Mouse (Mus musculus) lung, embryonic 14.5 days (tissue): ENCODE data around the gene Bub3. TPM values are rescaled to one million over a fixed set of nuclear protein-coding genes. Genes with fewer than 3 reads are reported as not detected.

Source experiments
- ATAC-seq: fragments of 200-750 bp; cut with Nextera tagmentation; 2 replicates; pipeline ENCODE4 v1.8.0; 2017; ENCODE audit warnings: mild to moderate bottlenecking, moderate TSS enrichment, moderate library complexity; ENCODE audit not compliant: insufficient read depth
- DNase-seq: peaks from one replicate; pipeline ENCODE4 v3.0.0-alpha.2; 2015
- H3K27ac ChIP-seq: fragments of 300-500 bp; sonication (generic); 2 replicates; pipeline ENCODE4 v1.5.1; 2014; ENCODE audit warnings: low read depth, mild to moderate bottlenecking, moderate library complexity
- H3K27me3 ChIP-seq: fragments of 300-500 bp; sonication (generic); 2 replicates; pipeline ENCODE4 v1.6.1; 2014; ENCODE audit warnings: low read length, control low read depth; ENCODE audit not compliant: insufficient read depth
- H3K36me3 ChIP-seq: fragments of 300-500 bp; sonication (generic); 2 replicates; pipeline ENCODE4 v1.6.1; 2014; ENCODE audit warnings: control low read depth; ENCODE audit not compliant: insufficient read depth
- H3K4me1 ChIP-seq: fragments of 300-500 bp; sonication (generic); 2 replicates; pipeline ENCODE4 v1.6.1; 2014; ENCODE audit warnings: antibody characterized with exemption, control low read depth; ENCODE audit not compliant: insufficient read depth
- H3K4me2 ChIP-seq: fragments of 300-500 bp; sonication (generic); 2 replicates; pipeline ENCODE4 v1.6.1; 2014; ENCODE audit warnings: mild to moderate bottlenecking
- H3K4me3 ChIP-seq: fragments of 300-500 bp; sonication (generic); 2 replicates; pipeline ENCODE4 v1.5.1; 2014; ENCODE audit warnings: low read depth, low read length
- H3K9ac ChIP-seq: fragments of 300-500 bp; sonication (generic); 2 replicates; pipeline ENCODE4 v1.6.1; 2014
- H3K9me3 ChIP-seq: fragments of 300-500 bp; sonication (generic); 2 replicates; pipeline ENCODE4 v1.6.1; 2016; ENCODE audit warnings: low read depth, low read length, control low read depth
- CTCF ChIP-seq: IDR thresholded peaks from 2 replicates; pipeline ENCODE4 v1.5.1; 2016; ENCODE audit warnings: antibody characterized with exemption, low read depth
- WGBS: fragments of 180-500 bp; shearing (Covaris S2); extraction: QIAGEN DNeasy Blood & Tissue Kit; methylation state at CpG from one replicate; pipeline ENCODE4 v1.1.7; 2014; 5-methylcytosine and 5-hydroxymethylcytosine counted together
- polyA plus RNA-seq: library from polyadenylated mRNA; unstranded; fragments of >200 nt; fragmentation: Nextera tagmentation; extraction: Ambion mirVana; gene quantifications from 2 replicates; pipeline ENCODE4 v1.2.1, GENCODE M21; 2014

The Bub3 gene
- polyA plus RNA-seq, 1 experiment from 2014 or later = 268 TPM

DNA sequence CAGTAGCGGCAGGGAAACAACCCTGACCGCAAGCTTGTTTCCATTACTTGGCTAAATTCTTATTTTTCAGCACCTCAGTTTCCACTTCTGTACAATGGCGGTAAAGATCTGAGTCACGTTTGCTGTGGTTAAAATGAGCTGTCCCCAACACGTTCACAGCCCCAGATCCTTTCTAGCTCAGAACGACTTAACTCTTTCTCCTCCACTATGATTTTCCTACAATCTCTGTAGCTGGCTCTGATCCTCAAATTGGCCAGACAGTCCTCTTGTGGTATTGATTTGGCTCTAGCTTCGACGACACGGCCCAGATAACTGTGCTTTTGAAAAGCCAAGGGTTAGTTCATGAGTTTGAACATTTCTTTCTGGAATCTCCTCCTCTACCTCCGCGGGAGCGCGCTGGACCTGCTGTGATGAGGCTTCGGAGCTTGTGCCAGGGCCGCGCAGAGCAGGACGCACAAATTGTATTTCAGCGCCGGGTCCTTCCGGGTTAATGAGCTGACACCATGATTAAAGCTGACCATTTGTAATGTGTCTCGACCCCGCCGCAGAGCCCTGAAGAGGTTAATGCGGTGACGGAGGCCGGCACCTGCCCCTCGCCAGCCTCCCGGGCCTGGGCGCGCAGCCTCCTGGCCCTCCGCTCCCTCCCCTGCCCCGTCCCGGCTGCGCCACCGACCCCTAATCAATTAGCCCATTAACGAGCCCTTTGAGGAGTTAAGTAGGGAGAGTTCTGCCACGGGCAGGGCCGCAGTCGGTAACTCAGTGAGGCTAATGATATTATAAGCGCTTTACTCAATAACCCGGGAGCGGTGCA, 7.9 kb upstream of the Bub3 start:
- H3K27me3 ChIP-seq = peaks cover 100% of the 10 kb centered on the region
- no peaks in the 10 kb centered on the region for H3K9me3 ChIP-seq
- TF ChIP-seq CTCF = no peak
- no peaks in the 10 kb centered on the region for H3K36me3 ChIP-seq
- no peak overlapping the region for H3K4me3 ChIP-seq
- ATAC-seq = no peak
- WGBS = under 1% methylated on average over 42 of the region's 42 CpGs
- DNase-seq = no peak
- H3K27ac ChIP-seq = no peak overlapping the region
- no peaks in the 10 kb centered on the region for H3K4me1 ChIP-seq
- no peak overlapping the region for H3K9ac ChIP-seq
- H3K4me2 ChIP-seq = no peak overlapping the region

DNA sequence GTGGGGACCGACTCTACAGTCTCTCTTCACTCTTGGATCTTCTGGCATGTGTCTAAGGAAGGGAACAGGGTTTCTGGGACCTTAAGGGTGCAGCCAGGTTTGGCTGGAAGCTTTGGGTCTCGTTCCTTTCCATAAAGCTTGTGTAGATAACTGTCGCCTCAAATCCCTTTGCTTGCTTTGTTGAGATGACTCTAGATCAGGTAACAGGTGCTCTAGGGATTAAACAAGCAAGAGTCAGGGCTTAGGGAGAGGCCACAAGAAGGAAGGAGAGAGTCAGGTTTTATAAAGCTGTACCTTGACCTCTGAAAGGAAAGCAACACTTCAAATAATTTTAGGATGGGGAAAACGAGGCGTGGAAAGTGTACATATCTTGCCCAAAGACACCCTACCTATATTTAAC, 7.2 kb upstream of the Bub3 start:
- Histone ChIP-seq H3K4me3 (no peak overlapping the region), H3K4me1 (no peaks in the 10 kb centered on the region), H3K27me3 (peaks cover 100% of the 10 kb centered on the region), H3K36me3 (no peaks in the 10 kb centered on the region), H3K9me3 (no peaks in the 10 kb centered on the region), H3K9ac (no peak overlapping the region), H3K27ac (no peak overlapping the region), H3K4me2 (no peak overlapping the region)
- TF ChIP-seq CTCF = no peak
- DNase-seq (no peak), ATAC-seq (no peak)
- 3% methylated on average over 5 of the region's 5 CpGs for WGBS

GRCm38 (mm10) chr7:131553771-131554175, 6.2 kb upstream of the Bub3 start:
- 1% methylated on average over 38 of the region's 39 CpGs for WGBS
- Histone ChIP-seq H3K27ac (no peak overlapping the region), H3K4me1 (no peaks in the 10 kb centered on the region), H3K9me3 (no peaks in the 10 kb centered on the region), H3K4me3 (peak overlapping the region; percentile 32), H3K4me2 (peak overlapping the region; percentile 59), H3K9ac (no peak overlapping the region), H3K36me3 (no peaks in the 10 kb centered on the region), H3K27me3 (peaks cover 100% of the 10 kb centered on the region)
- DNase-seq (peak; percentile 52), ATAC-seq (peak; percentile 63; the same call in 1 of the 2 replicates)
- TF ChIP-seq CTCF = no peak

DNA sequence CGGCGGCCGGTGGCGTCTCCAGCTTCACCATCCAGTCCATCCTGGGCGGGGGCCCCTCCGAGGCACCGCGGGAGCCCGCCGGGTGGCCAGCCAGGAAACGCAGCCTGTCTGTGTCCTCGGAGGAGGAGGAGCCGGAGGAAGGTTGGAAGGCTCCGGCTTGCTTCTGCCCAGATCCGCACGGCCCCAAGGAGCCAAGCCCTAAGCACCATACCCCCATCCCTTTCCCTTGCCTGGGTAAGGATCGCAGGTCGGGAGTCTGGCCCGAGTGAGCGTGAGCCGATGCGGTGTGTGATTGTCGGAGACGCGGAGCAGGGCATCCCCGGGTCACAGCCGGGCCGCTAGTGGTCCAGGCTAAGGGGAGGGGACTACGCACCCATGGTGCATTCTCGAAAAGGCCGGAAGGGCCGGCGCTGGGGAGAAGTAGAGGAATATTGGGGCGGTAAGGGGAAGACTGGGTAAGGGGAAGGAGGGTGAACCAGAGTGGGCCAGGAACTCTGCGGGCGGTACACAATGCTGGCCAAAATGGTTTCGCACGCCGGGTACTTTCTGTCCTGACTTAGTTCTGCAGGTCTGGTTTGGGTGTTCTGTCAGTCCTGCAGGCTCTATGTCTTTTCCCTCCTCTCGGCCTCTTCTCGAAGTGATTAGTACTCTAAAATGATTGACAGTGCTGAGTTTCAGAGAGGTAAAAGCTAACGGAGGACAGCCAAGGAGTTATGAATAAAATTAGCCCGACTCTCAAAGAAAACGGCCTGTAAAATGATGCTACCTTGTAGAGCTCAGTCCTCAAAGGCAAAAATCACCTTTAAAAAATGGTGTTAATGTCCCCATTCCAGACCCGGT, 5.5 kb upstream of the Bub3 start:
- Histone ChIP-seq H3K9me3 (no peaks in the 10 kb centered on the region), H3K9ac (no peak overlapping the region; the same call in 1 of the 2 replicates), H3K27me3 (peaks cover 95% of the 10 kb centered on the region), H3K36me3 (no peaks in the 10 kb centered on the region), H3K4me1 (no peaks in the 10 kb centered on the region), H3K27ac (no peak overlapping the region), H3K4me3 (peak overlapping the region; percentile 32), H3K4me2 (peak overlapping the region; percentile 59)
- no peak for TF ChIP-seq CTCF
- ATAC-seq = peak; percentile 53; the same call in 1 of the 2 replicates
- no peak for DNase-seq
- WGBS = under 1% methylated on average over 45 of the region's 45 CpGs

- under 1% methylated on average over 68 of the region's 68 CpGs for WGBS
- Histone ChIP-seq H3K9ac (no peak overlapping the region), H3K36me3 (no peaks in the 10 kb centered on the region), H3K4me1 (no peaks in the 10 kb centered on the region), H3K9me3 (no peaks in the 10 kb centered on the region), H3K4me2 (peak overlapping the region; percentile 41), H3K27me3 (peaks cover 85% of the 10 kb centered on the region), H3K27ac (no peak overlapping the region), H3K4me3 (peak overlapping the region; percentile 22)
- TF ChIP-seq CTCF = 0 out of 2 replicates have a peak, but pooled peaks have one; percentile 14
- ATAC-seq (no peak), DNase-seq (no peak)
Measured at GRCm38 (mm10) chr7:131555301-131556081, 4.5 kb upstream of the Bub3 start.

GRCm38 (mm10) chr7:131556116-131556515, 3.9 kb upstream of the Bub3 start:
- no peaks in the 10 kb centered on the region for H3K36me3 ChIP-seq
- no peak overlapping the region for H3K27ac ChIP-seq
- ATAC-seq (no peak), DNase-seq (no peak)
- H3K4me3 ChIP-seq = no peak overlapping the region
- 2% methylated on average over 9 of the region's 9 CpGs for WGBS
- H3K9ac ChIP-seq = no peak overlapping the region
- no peak for TF ChIP-seq CTCF
- peaks cover 79% of the 10 kb centered on the region for H3K27me3 ChIP-seq
- H3K9me3 ChIP-seq = no peaks in the 10 kb centered on the region
- peaks cover 1% of the 10 kb centered on the region; the same call in 1 of the 2 replicates for H3K4me1 ChIP-seq
- no peak overlapping the region for H3K4me2 ChIP-seq
